Mouse (Mus musculus) erythroblast, embryonic 14.5 days (primary cell): ENCODE results near the gene Lyz1. TPM values are rescaled to one million over a fixed set of nuclear protein-coding genes. Genes with fewer than 3 reads are reported as not detected.
"Not testable (repeated sequence)": the region's sequence is repeated elsewhere in the genome, so short reads cannot be mapped to it uniquely, and the experiment has no call there.

Experiments used
- H3K27me3 ChIP-seq: 2 replicates; pipeline ENCODE4 v1.6.1; 2012; ENCODE audit warnings: inconsistent platforms; ENCODE audit not compliant: control insufficient read depth
- H3K36me3 ChIP-seq: 2 replicates; pipeline ENCODE4 v1.6.1; 2012; ENCODE audit warnings: mild to moderate bottlenecking, inconsistent platforms; ENCODE audit not compliant: control insufficient read depth
- H3K4me1 ChIP-seq: 2 replicates; pipeline ENCODE4 v1.6.1; 2012; ENCODE audit warnings: inconsistent platforms; ENCODE audit not compliant: control insufficient read depth
- H3K4me3 ChIP-seq: replicated peaks from 2 replicates; pipeline ENCODE3; 2012; ENCODE audit warnings: moderate library complexity, mild to moderate bottlenecking, inconsistent platforms
- H3K9me3 ChIP-seq: 2 replicates; pipeline ENCODE4 v1.6.1; 2012; ENCODE audit warnings: low read length, inconsistent platforms, mixed read lengths; ENCODE audit not compliant: control insufficient read depth
- GATA1 ChIP-seq: IDR thresholded peaks from 2 replicates; pipeline ENCODE4 v1.6.1; 2012; ENCODE audit warnings: low read length, inconsistent platforms, mixed read lengths
- TAL1 ChIP-seq: IDR thresholded peaks from 3 replicates; pipeline ENCODE4 v1.6.1; 2012; ENCODE audit warnings: low read length, inconsistent platforms, mixed read lengths
- polyA plus RNA-seq: library from polyadenylated mRNA; stranded (reverse); fragments of >175 nt; gene quantifications from 2 replicates; pipeline ENCODE4 v1.2.3, GENCODE M21; 2012

Lyz1 gene
- polyA plus RNA-seq, 1 experiment: not detected

DNA sequence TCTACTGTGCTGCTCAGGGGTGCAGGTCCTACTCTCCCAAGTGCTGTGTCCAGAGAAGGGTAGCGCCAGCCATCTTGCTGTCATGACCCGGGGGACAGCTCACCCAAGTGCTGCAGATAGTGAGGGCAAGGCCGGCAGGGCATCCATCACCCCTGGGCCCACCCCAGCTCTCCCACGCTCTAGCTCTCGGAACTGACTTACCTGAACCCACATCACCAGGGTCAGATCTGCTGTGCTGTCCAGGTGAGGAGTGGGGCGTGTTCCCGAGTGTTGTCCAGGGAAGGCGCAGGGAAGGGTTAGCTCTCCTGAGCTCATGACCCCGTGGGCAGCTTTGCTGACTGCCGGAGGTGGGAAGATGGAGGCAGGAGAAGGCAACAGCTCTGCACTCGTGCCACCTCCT, 23.7 kb upstream of the Lyz1 start:
- TF ChIP-seq GATA1 (no peak), TAL1 (no peak)
- Histone ChIP-seq H3K27me3 (no peaks in the 10 kb centered on the region), H3K36me3 (no peaks in the 10 kb centered on the region), H3K4me3 (no peak overlapping the region), H3K4me1 (no peaks in the 10 kb centered on the region), H3K9me3 (no peaks in the 10 kb centered on the region)

DNA sequence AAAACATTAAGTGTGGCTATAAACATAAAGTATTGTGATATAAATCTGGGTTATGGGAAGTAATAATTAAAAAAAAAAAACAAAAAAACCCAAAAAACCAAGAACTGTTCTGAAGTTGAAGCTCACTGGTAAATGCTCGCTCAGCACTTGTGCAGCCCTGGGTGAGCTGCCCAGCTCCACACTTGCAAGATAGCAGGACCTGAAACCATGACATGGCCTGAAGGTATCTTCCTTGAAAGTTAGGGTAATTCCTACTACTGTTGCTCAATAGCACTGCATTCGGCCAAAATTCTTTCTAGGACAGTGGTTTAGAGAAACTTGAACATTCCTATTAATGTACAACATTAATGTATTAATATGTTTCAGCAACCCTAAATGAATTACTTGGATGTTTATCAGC, 20.5 kb upstream of the Lyz1 start:
- Histone ChIP-seq H3K27me3 (no peaks in the 10 kb centered on the region), H3K4me3 (no peak overlapping the region), H3K9me3 (no peaks in the 10 kb centered on the region), H3K36me3 (no peaks in the 10 kb centered on the region), H3K4me1 (no peaks in the 10 kb centered on the region)
- no peak for TF ChIP-seq GATA1
- TF ChIP-seq TAL1: no peak

GRCm38 (mm10) chr10:117312168-117312567, 19.5 kb upstream of the Lyz1 start:
- Histone ChIP-seq H3K9me3 (no peaks in the 10 kb centered on the region), H3K36me3 (no peaks in the 10 kb centered on the region), H3K4me1 (no peaks in the 10 kb centered on the region), H3K27me3 (no peaks in the 10 kb centered on the region), H3K4me3 (no peak overlapping the region)
- TF ChIP-seq GATA1 (no peak), TAL1 (no peak)

- Histone ChIP-seq H3K36me3 (no peaks in the 10 kb centered on the region), H3K9me3 (no peaks in the 10 kb centered on the region), H3K27me3 (no peaks in the 10 kb centered on the region), H3K4me1 (no peaks in the 10 kb centered on the region), H3K4me3 (no peak overlapping the region)
- no peak for TF ChIP-seq TAL1
- no peak for TF ChIP-seq GATA1
These were observed 11.7 kb upstream of the Lyz1 start for GRCm38 (mm10) chr10:117304371-117304770.

DNA sequence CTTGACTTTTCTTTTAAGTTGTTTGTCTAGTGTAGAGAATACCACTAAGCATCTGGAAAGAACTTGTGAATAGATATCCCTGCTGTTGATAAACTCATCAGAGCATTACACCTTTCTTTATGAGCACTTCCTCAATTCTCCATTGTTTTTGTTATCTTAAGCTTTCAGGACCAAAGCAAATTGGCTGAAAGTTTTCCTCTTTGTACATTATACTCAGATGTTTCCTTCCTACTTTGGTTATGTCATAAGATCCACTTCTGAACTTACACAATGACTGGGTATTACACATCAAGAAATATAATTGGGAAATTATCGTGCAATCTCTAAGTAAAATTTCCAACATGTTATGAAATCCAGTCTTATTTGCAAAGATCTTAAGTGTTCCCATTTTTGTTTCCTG, 9.0 kb upstream of the Lyz1 start:
- Histone ChIP-seq H3K4me3 (no peak overlapping the region), H3K4me1 (no peaks in the 10 kb centered on the region), H3K9me3 (no peaks in the 10 kb centered on the region), H3K27me3 (no peaks in the 10 kb centered on the region), H3K36me3 (no peaks in the 10 kb centered on the region)
- TF ChIP-seq TAL1 (no peak), GATA1 (no peak)

DNA sequence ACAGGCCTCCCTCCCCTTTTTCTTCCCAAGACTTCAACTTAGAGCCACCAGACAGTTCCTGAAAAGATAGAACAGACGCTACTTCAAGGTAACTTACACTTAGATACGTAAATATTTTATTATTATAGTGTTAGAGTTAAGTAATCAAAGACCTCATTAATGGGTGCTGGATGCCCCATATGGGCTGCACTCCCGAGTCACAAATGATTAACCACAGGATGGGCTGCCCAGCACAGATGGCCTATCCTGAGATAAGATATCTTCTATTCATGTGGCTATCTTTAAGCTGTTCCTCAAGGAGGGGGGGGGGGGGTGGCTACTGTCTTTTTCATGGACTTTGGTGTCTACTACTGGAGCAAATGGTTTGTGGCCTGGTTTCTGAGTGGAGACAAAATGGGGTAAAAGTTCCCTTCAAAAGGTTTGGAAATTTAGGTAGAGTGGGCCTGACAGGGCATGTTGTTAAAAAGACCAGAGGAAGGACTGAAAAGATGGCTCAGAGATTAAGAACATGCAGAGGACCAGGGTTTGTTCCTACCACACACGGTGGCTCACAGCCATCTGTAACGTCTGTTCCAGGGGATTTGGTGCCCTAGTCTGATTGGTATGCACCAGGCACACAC, 7.3 kb upstream of the Lyz1 start:
- no peaks in the 10 kb centered on the region for H3K36me3 ChIP-seq
- H3K4me3 ChIP-seq: no peak overlapping the region
- no peak for TF ChIP-seq TAL1
- no peak for TF ChIP-seq GATA1
- no peaks in the 10 kb centered on the region for H3K27me3 ChIP-seq
- no peaks in the 10 kb centered on the region for H3K9me3 ChIP-seq
- no peaks in the 10 kb centered on the region for H3K4me1 ChIP-seq

GRCm38 (mm10) chr10:117299106-117299505, 6.4 kb upstream of the Lyz1 start:
- no peaks in the 10 kb centered on the region for H3K4me1 ChIP-seq
- no peaks in the 10 kb centered on the region for H3K9me3 ChIP-seq
- no peaks in the 10 kb centered on the region for H3K27me3 ChIP-seq
- TF ChIP-seq GATA1 (no peak), TAL1 (no peak)
- H3K4me3 ChIP-seq: no peak overlapping the region
- no peaks in the 10 kb centered on the region for H3K36me3 ChIP-seq

DNA sequence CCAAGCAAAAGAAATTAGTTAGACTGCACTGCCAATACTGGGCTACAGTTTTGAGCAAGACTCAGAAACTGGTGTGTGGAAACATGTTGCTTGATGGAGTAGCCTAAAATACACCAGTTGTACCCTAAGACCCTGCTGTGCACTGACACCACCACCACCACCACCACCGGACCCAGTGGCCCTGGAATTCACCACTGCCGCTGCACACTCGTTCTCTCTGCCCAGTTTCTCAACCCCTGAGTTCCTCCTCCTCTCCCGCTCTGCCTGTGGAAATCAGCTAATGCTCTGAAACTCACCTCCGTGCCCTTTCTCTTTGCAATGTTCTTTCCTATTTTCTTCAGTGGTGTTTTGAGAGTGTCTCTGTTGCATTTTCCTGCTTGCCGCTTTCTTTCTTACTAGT, 5.7 kb upstream of the Lyz1 start:
- Histone ChIP-seq H3K27me3 (no peaks in the 10 kb centered on the region), H3K4me1 (no peaks in the 10 kb centered on the region), H3K36me3 (no peaks in the 10 kb centered on the region), H3K4me3 (no peak overlapping the region), H3K9me3 (no peaks in the 10 kb centered on the region)
- TF ChIP-seq GATA1 (no peak), TAL1 (no peak)

- not testable (repeated sequence) for H3K27me3 ChIP-seq, H3K4me1 ChIP-seq, H3K36me3 ChIP-seq, H3K9me3 ChIP-seq, H3K4me3 ChIP-seq
These were observed 1.7 kb downstream of the Lyz1 start for GRCm38 (mm10) chr10:117290936-117291335.

DNA sequence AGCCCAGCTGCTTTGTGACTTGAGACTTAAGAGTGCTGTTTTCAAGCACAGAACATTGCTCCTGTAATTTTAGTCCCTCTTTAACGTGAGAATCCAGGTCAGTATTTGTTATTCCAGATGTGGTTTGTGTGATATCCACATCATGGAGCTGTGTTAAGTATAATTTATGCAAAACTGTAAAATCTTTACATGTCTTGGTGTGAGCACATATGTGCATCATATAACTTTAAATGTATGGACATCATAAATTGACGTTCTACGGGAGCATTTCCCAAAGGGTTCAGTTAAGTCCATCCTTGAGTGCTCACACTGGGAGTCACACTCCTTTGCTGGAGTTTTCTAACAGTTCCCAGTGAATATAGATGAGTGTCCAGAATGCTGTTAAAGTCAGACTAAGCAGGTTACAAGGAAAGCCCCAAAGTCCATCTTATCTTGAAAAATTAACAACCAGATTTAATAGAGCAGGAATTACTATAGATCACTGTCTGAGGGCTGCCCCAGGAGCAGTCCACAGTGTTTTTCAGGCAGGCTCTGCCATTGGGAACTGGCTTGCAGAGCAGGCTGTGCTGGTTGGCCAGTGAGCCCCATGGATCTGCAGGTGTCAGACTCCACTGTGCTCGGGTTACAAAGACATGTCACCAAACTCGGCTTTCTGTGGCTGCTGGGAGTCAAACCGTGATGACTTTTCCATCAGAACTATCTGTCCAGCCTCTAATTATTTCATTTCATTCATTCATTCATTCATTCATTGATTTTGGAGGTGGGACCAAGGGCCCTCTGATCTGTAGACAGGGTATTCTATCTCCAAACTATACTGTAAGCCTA, 2.4 kb downstream of the Lyz1 start:
- H3K36me3 ChIP-seq: no peaks in the 10 kb centered on the region
- TF ChIP-seq GATA1 (no peak), TAL1 (no peak)
- H3K4me3 ChIP-seq: no peak overlapping the region

GRCm38 (mm10) chr10:117289034-117289505, 3.6 kb downstream of the Lyz1 start:
- not testable (repeated sequence) for H3K9me3 ChIP-seq, H3K4me1 ChIP-seq, H3K4me3 ChIP-seq, H3K36me3 ChIP-seq, H3K27me3 ChIP-seq

More for the DNA sequence above, 2.4 kb downstream of the Lyz1 start:
- Histone ChIP-seq H3K4me1 (no peaks in the 10 kb centered on the region), H3K9me3 (no peaks in the 10 kb centered on the region), H3K27me3 (no peaks in the 10 kb centered on the region)
